Mouse (Mus musculus) heart, adult 2 months (tissue): ENCODE results near the gene Olfr463. TPM values are rescaled to one million over a fixed set of nuclear protein-coding genes. Genes with fewer than 3 reads are reported as not detected.

Experiments used
- DNase-seq, 2 experiments: peaks; one replicate each; pipeline ENCODE4 v3.0.0; 2021
- H3K27ac ChIP-seq: fragments of 200-600 bp; 2 replicates; pipeline ENCODE4 v1.8.1; 2022
- H3K27me3 ChIP-seq: fragments of 200-500 bp; 2 replicates; pipeline ENCODE4 v1.6.1; 2012; ENCODE audit warnings: mild to moderate bottlenecking, low read length, inconsistent platforms, mixed read lengths; ENCODE audit not compliant: control insufficient read depth, insufficient read depth
- H3K36me3 ChIP-seq: fragments of 200-500 bp; 2 replicates; pipeline ENCODE4 v1.6.1; 2012; ENCODE audit warnings: low read length, inconsistent platforms; ENCODE audit not compliant: control insufficient read depth, insufficient read depth
- H3K4me1 ChIP-seq: fragments of 200-500 bp; 2 replicates; pipeline ENCODE4 v1.6.1; 2011; ENCODE audit warnings: low read length; ENCODE audit not compliant: control insufficient read depth, insufficient read depth
- H3K4me3 ChIP-seq: fragments of 200-600 bp; 2 replicates; pipeline ENCODE4 v1.8.1; 2022
- H3K79me2 ChIP-seq: fragments of 200-500 bp; replicated peaks from 2 replicates; pipeline ENCODE4 v1.6.1; 2012; ENCODE audit warnings: mild to moderate bottlenecking, inconsistent platforms, low read length, moderate library complexity, mixed read lengths; ENCODE audit not compliant: control insufficient read depth, insufficient read depth
- H3K9ac ChIP-seq: fragments of 200-500 bp; 2 replicates; pipeline ENCODE4 v1.6.1; 2012; ENCODE audit warnings: low read depth, mild to moderate bottlenecking, control low read depth, inconsistent platforms, low read length, mixed read lengths
- CTCF ChIP-seq: fragments of 200-600 bp; IDR thresholded peaks from 2 replicates; pipeline ENCODE4 v1.8.1; 2022; ENCODE audit warnings: antibody characterized with exemption, mild to moderate bottlenecking, moderate library complexity
- EP300 ChIP-seq: fragments of 200-500 bp; IDR thresholded peaks from 2 replicates; pipeline ENCODE4 v1.6.1; 2011; ENCODE audit warnings: low read depth, low read length, control low read depth; ENCODE audit not compliant: insufficient read depth
- POLR2A ChIP-seq: fragments of 200-500 bp; IDR thresholded peaks from 2 replicates; pipeline ENCODE4 v1.6.1; 2011; ENCODE audit warnings: mild to moderate bottlenecking, low read depth, low read length, control low read depth; ENCODE audit not compliant: insufficient read depth
- WGBS: fragments of 180-500 bp; shearing (Covaris S2); methylation state at CpG from one replicate; pipeline ENCODE4 v1.1.7; 2018; 5-methylcytosine and 5-hydroxymethylcytosine counted together
- intact Hi-C: fragments of 180-260 bp; cut with DNase I; formaldehyde crosslinking; loops from one replicate; pipeline ENCODE4 v1.15.1; 2025
- polyA plus RNA-seq: library from polyadenylated mRNA; depleted of rRNA; stranded (reverse); fragments of >200 nt; gene quantifications from 2 replicates; pipeline ENCODE4 v1.2.3, GENCODE M21; 2012; rRNA removed
- total RNA-seq, 2 experiments: library from RNA; stranded (reverse); gene quantifications; 2 replicates each; pipeline ENCODE4 v1.2.3; 2021

The Olfr463 gene
- total and polyA plus RNA-seq, 3 experiments, result not detected

GRCm38 (mm10) chr11:87859273-87859672 lies 37.9 kb downstream of the Olfr463 start:
- TF ChIP-seq EP300 (no peak), POLR2A (no peak)
- intact Hi-C loops, result no loop called here
- Histone ChIP-seq H3K79me2 (no peaks in the 10 kb centered on the region), H3K27me3 (no peaks in the 10 kb centered on the region), H3K36me3 (no peaks in the 10 kb centered on the region), H3K4me1 (no peaks in the 10 kb centered on the region), H3K9ac (no peak overlapping the region), H3K27ac (no peak overlapping the region), H3K4me3 (no peak overlapping the region)
- WGBS, result 70% methylated on average over 11 of the region's 11 CpGs
- no peak for DNase-seq

- no peak overlapping the region for H3K27ac ChIP-seq
- no peaks in the 10 kb centered on the region for H3K27me3 ChIP-seq
- no peak overlapping the region for H3K9ac ChIP-seq
- intact Hi-C loops, result no loop called here
- H3K36me3 ChIP-seq, result no peaks in the 10 kb centered on the region
- H3K4me3 ChIP-seq, result no peak overlapping the region
- no peak for DNase-seq
- no peaks in the 10 kb centered on the region for H3K79me2 ChIP-seq
- TF ChIP-seq EP300 (no peak), CTCF (no peak), POLR2A (no peak)
- 87% methylated on average over 7 of the region's 7 CpGs for WGBS
- peaks cover 3% of the 10 kb centered on the region for H3K4me1 ChIP-seq
Measured at GRCm38 (mm10) chr11:87854550-87854949, 42.6 kb downstream of the Olfr463 start.

GRCm38 (mm10) chr11:87853597-87853954 lies 43.6 kb downstream of the Olfr463 start:
- no peaks in the 10 kb centered on the region for H3K79me2 ChIP-seq
- 38% methylated on average over 8 of the region's 8 CpGs for WGBS
- intact Hi-C loops, result no loop called here
- no peaks in the 10 kb centered on the region for H3K27me3 ChIP-seq
- peak overlapping the region; percentile 50; the same call in 1 of the 2 replicates for H3K9ac ChIP-seq
- peak overlapping the region; percentile 72 for H3K4me3 ChIP-seq
- peaks cover 3% of the 10 kb centered on the region for H3K4me1 ChIP-seq
- H3K36me3 ChIP-seq, result no peaks in the 10 kb centered on the region
- peak overlapping the region; percentile 56 for H3K27ac ChIP-seq
- TF ChIP-seq POLR2A (no peak), CTCF (no peak), EP300 (no peak)
- DNase-seq, result no peak

- H3K27me3 ChIP-seq, result no peaks in the 10 kb centered on the region
- TF ChIP-seq CTCF, result no peak
- peak; percentile 63 for TF ChIP-seq POLR2A
- TF ChIP-seq EP300, result 0 out of 2 replicates have a peak, but pooled peaks have one; percentile 10
- H3K79me2 ChIP-seq, result no peaks in the 10 kb centered on the region
- DNase-seq, result peak; percentile 88 to 90
- H3K36me3 ChIP-seq, result no peaks in the 10 kb centered on the region
- H3K27ac ChIP-seq, result peak within 1 kb of the TSS; percentile 56
- peaks cover 3% of the 10 kb centered on the region for H3K4me1 ChIP-seq
- peak within 1 kb of the TSS; percentile 50 for H3K9ac ChIP-seq
- peak within 1 kb of the TSS; percentile 72 for H3K4me3 ChIP-seq
- intact Hi-C loops, result no loop called here
- 4% methylated on average over 40 of the region's 40 CpGs for WGBS
Measured at GRCm38 (mm10) chr11:87852690-87853596, 44.2 kb downstream of the Olfr463 start, which contains the start of gene Mks1. Mks1 (plus strand) TSS chr11:87853215.

GRCm38 (mm10) chr11:87847884-87848283 lies 49.3 kb downstream of the Olfr463 start:
- intact Hi-C loops, result no loop called here
- DNase-seq, result no peak
- H3K36me3 ChIP-seq, result no peaks in the 10 kb centered on the region
- H3K4me3 ChIP-seq, result no peak overlapping the region
- TF ChIP-seq POLR2A (no peak), CTCF (no peak), EP300 (no peak)
- no peaks in the 10 kb centered on the region for H3K27me3 ChIP-seq
- no peaks in the 10 kb centered on the region for H3K79me2 ChIP-seq
- H3K4me1 ChIP-seq, result no peaks in the 10 kb centered on the region
- no peak overlapping the region for H3K9ac ChIP-seq
- 62% methylated on average over 6 of the region's 6 CpGs for WGBS
- H3K27ac ChIP-seq, result no peak overlapping the region

GRCm38 (mm10) chr11:87846968-87847600 lies 50.1 kb downstream of the Olfr463 start:
- no peaks in the 10 kb centered on the region for H3K36me3 ChIP-seq
- H3K79me2 ChIP-seq, result no peaks in the 10 kb centered on the region
- H3K9ac ChIP-seq, result no peak overlapping the region
- 76% methylated on average over 12 of the region's 12 CpGs for WGBS
- H3K4me1 ChIP-seq, result no peaks in the 10 kb centered on the region
- H3K27me3 ChIP-seq, result no peaks in the 10 kb centered on the region
- TF ChIP-seq POLR2A (no peak), CTCF (no peak), EP300 (no peak)
- intact Hi-C loops, result no loop called here
- H3K4me3 ChIP-seq, result no peak overlapping the region
- no peak for DNase-seq
- no peak overlapping the region for H3K27ac ChIP-seq

Other genes starting within 250 kb of the Olfr463 start
- under 1 TPM; 0.42 to 0.45 TPM for gene Rnf43, start 234.7 kb downstream of the Olfr463 start, total RNA-seq
- gene Rnf43, start 234.7 kb downstream of the Olfr463 start, polyA plus RNA-seq, result 0.15 and 0.31 TPM in 2 replicates
- 10 to 100 TPM; 41.4 to 44.6 TPM for gene Supt4a, start 159.8 kb downstream of the Olfr463 start, total RNA-seq
- gene Supt4a, start 159.8 kb downstream of the Olfr463 start, polyA plus RNA-seq, result 47.5 and 80.4 TPM in 2 replicates
- gene Tspoap1, start 136.8 kb downstream of the Olfr463 start, total RNA-seq, result not detected
- 0.09 and 0.66 TPM in 2 replicates for gene Tspoap1, start 136.8 kb downstream of the Olfr463 start, polyA plus RNA-seq
- gene Mpo, start 103.8 kb downstream of the Olfr463 start, total RNA-seq, result not detected
- gene Mpo, start 103.8 kb downstream of the Olfr463 start, polyA plus RNA-seq, result 0.10 TPM in 1 of 2 replicates, not detected in the other
- not detected for gene Lpo, start 69.1 kb downstream of the Olfr463 start, total RNA-seq
- 0.04 TPM in 1 of 2 replicates, not detected in the other for gene Lpo, start 69.1 kb downstream of the Olfr463 start, polyA plus RNA-seq
- 1 to 10 TPM; 2.2 to 2.9 TPM for gene Mks1, start 44.2 kb downstream of the Olfr463 start, total RNA-seq
- 4.6 and 5.4 TPM in 2 replicates for gene Mks1, start 44.2 kb downstream of the Olfr463 start, polyA plus RNA-seq
- not detected for gene Epx, start 21.9 kb downstream of the Olfr463 start, total RNA-seq
- not detected in 2 replicates for gene Epx, start 21.9 kb downstream of the Olfr463 start, polyA plus RNA-seq
- gene Olfr462, start 5.1 kb downstream of the Olfr463 start, total RNA-seq, result not detected
- gene Olfr462, start 5.1 kb downstream of the Olfr463 start, polyA plus RNA-seq, result not detected in 2 replicates
- gene Olfr464, start 23.6 kb upstream of the Olfr463 start, total RNA-seq, result not detected
- not detected in 2 replicates for gene Olfr464, start 23.6 kb upstream of the Olfr463 start, polyA plus RNA-seq
- 100 to 1,000 TPM; 361 to 396 TPM for gene Dynll2, start 90.1 kb upstream of the Olfr463 start, total RNA-seq
- 225 and 357 TPM in 2 replicates for gene Dynll2, start 90.1 kb upstream of the Olfr463 start, polyA plus RNA-seq
- gene Srsf1, start 150.0 kb upstream of the Olfr463 start, total RNA-seq, result 10 to 100 TPM; 99.5 to 99.7 TPM
- 39.3 and 86.5 TPM in 2 replicates for gene Srsf1, start 150.0 kb upstream of the Olfr463 start, polyA plus RNA-seq
- gene Vezf1, start 170.9 kb upstream of the Olfr463 start, total RNA-seq, result 10 to 100 TPM; 37.9 to 49.8 TPM
- 22.6 and 34.5 TPM in 2 replicates for gene Vezf1, start 170.9 kb upstream of the Olfr463 start, polyA plus RNA-seq
- 10 to 100 TPM; 49.8 to 55.0 TPM for gene Cuedc1, start 200.7 kb upstream of the Olfr463 start, total RNA-seq
- 36.2 and 38.7 TPM in 2 replicates for gene Cuedc1, start 200.7 kb upstream of the Olfr463 start, polyA plus RNA-seq